Mouse (Mus musculus) hindbrain, embryonic 11.5 days (tissue): ENCODE measurements around the gene Ccl8. TPM values are rescaled to one million over a fixed set of nuclear protein-coding genes. Genes with fewer than 3 reads are reported as not detected.

Experiments used
- ATAC-seq: fragments of 200-750 bp; cut with Nextera tagmentation; 2 replicates; pipeline ENCODE4 v1.8.0; 2017; ENCODE audit warnings: mild to moderate bottlenecking, moderate TSS enrichment, moderate library complexity; ENCODE audit not compliant: low FRiP score
- DNase-seq: peaks from one replicate; pipeline ENCODE4 v3.0.0-alpha.2; 2015; ENCODE audit warnings: low spot score
- H3K27ac ChIP-seq: fragments of 300-500 bp; sonication (generic); 2 replicates; pipeline ENCODE4 v1.5.1; 2014; ENCODE audit warnings: mild to moderate bottlenecking, low read depth, low read length
- H3K27me3 ChIP-seq: fragments of 300-500 bp; sonication (generic); 2 replicates; pipeline ENCODE4 v1.6.1; 2014; ENCODE audit warnings: mild to moderate bottlenecking, low read length, moderate library complexity, mixed read lengths; ENCODE audit not compliant: control insufficient read depth, insufficient read depth
- H3K36me3 ChIP-seq: fragments of 300-500 bp; sonication (generic); 2 replicates; pipeline ENCODE4 v1.6.1; 2014; ENCODE audit warnings: mild to moderate bottlenecking, low read length, moderate library complexity, mixed read lengths; ENCODE audit not compliant: control insufficient read depth, insufficient read depth
- H3K4me1 ChIP-seq: fragments of 300-500 bp; sonication (generic); replicated peaks from 2 replicates; pipeline ENCODE4 v1.6.1; 2014; ENCODE audit warnings: low read length, mixed read lengths; ENCODE audit not compliant: control insufficient read depth, insufficient read depth
- H3K4me2 ChIP-seq: fragments of 300-500 bp; sonication (generic); replicated peaks from 2 replicates; pipeline ENCODE4 v1.6.1; 2014; ENCODE audit warnings: mild to moderate bottlenecking, low read depth, low read length
- H3K4me3 ChIP-seq: fragments of 300-500 bp; sonication (generic); 2 replicates; pipeline ENCODE4 v1.5.1; 2014; ENCODE audit warnings: low read depth, low read length
- H3K9ac ChIP-seq: fragments of 300-500 bp; sonication (generic); 2 replicates; pipeline ENCODE4 v1.6.1; 2014; ENCODE audit warnings: low read depth, low read length
- H3K9me3 ChIP-seq: fragments of 300-500 bp; sonication (generic); 2 replicates; pipeline ENCODE4 v1.6.1; 2016; ENCODE audit warnings: low read length; ENCODE audit not compliant: control insufficient read depth
- WGBS: fragments of 180-500 bp; shearing (Covaris S2); extraction: QIAGEN DNeasy Blood & Tissue Kit; methylation state at CpG from one replicate; pipeline ENCODE4 v1.1.7; 2014; 5-methylcytosine and 5-hydroxymethylcytosine counted together
- polyA plus RNA-seq: library from polyadenylated mRNA; unstranded; fragments of >200 nt; fragmentation: Nextera tagmentation; extraction: Ambion mirVana; gene quantifications from 2 replicates; pipeline ENCODE4 v1.2.1, GENCODE M21; 2014

The Ccl8 gene
- polyA plus RNA-seq, 1 experiment from 2014 or later: not detected

- H3K9me3 ChIP-seq: no peaks in the 10 kb centered on the region
- WGBS: 93% methylated on average over 2 of the region's 2 CpGs
Observed at GRCm38 (mm10) chr11:82136196-82136595, 21.2 kb downstream of the Ccl8 start.

GRCm38 (mm10) chr11:82139492-82140094 is 24.6 kb downstream of the Ccl8 start:
- Histone ChIP-seq H3K4me3 (no peak overlapping the region), H3K4me1 (no peaks in the 10 kb centered on the region), H3K27ac (no peak overlapping the region), H3K9ac (no peak overlapping the region), H3K27me3 (no peaks in the 10 kb centered on the region), H3K9me3 (no peaks in the 10 kb centered on the region), H3K4me2 (no peak overlapping the region), H3K36me3 (no peaks in the 10 kb centered on the region)
- ATAC-seq (no peak), DNase-seq (peak; percentile 1)
- WGBS: 78% methylated on average over 7 of the region's 7 CpGs

More at GRCm38 (mm10) chr11:82136196-82136595, 21.2 kb downstream of the Ccl8 start:
- H3K4me1 ChIP-seq: no peaks in the 10 kb centered on the region
- H3K9ac ChIP-seq: no peak overlapping the region
- no peaks in the 10 kb centered on the region for H3K27me3 ChIP-seq
- no peak overlapping the region for H3K4me3 ChIP-seq
- H3K27ac ChIP-seq: no peak overlapping the region
- no peak overlapping the region for H3K4me2 ChIP-seq
- no peak for DNase-seq
- no peak for ATAC-seq
- H3K36me3 ChIP-seq: no peaks in the 10 kb centered on the region

GRCm38 (mm10) chr11:82159126-82159525 is 44.1 kb downstream of the Ccl8 start:
- no peak for ATAC-seq
- no peaks in the 10 kb centered on the region for H3K9me3 ChIP-seq
- H3K4me2 ChIP-seq: no peak overlapping the region
- WGBS: 90% methylated on average over 2 of the region's 2 CpGs
- H3K4me1 ChIP-seq: no peaks in the 10 kb centered on the region
- H3K36me3 ChIP-seq: no peaks in the 10 kb centered on the region
- no peak overlapping the region for H3K9ac ChIP-seq
- DNase-seq: no peak
- H3K27ac ChIP-seq: no peak overlapping the region
- H3K27me3 ChIP-seq: no peaks in the 10 kb centered on the region
- no peak overlapping the region for H3K4me3 ChIP-seq

GRCm38 (mm10) chr11:82163285-82163684 is 48.3 kb downstream of the Ccl8 start:
- Histone ChIP-seq H3K36me3 (no peaks in the 10 kb centered on the region), H3K9me3 (no peaks in the 10 kb centered on the region), H3K9ac (no peak overlapping the region), H3K27ac (no peak overlapping the region), H3K4me3 (no peak overlapping the region), H3K4me1 (no peaks in the 10 kb centered on the region), H3K27me3 (no peaks in the 10 kb centered on the region), H3K4me2 (no peak overlapping the region)
- no peak for ATAC-seq
- 73% methylated on average over 8 of the region's 8 CpGs for WGBS
- no peak for DNase-seq

Other genes starting within 250 kb of the Ccl8 start
- gene Asic2, start 146.7 kb upstream of the Ccl8 start, polyA plus RNA-seq: 1.3 and 1.7 TPM in 2 replicates
- 2.3 and 2.4 TPM in 2 replicates for gene Ccl2, start 79.6 kb upstream of the Ccl8 start, polyA plus RNA-seq
- not detected in 2 replicates for gene Gm17268, start 76.6 kb upstream of the Ccl8 start, polyA plus RNA-seq
- gene Ccl7, start 69.5 kb upstream of the Ccl8 start, polyA plus RNA-seq: 1.0 TPM in 1 of 2 replicates, not detected in the other
- gene Ccl11, start 57.4 kb upstream of the Ccl8 start, polyA plus RNA-seq: not detected in 2 replicates
- gene Ccl12, start 13.3 kb upstream of the Ccl8 start, polyA plus RNA-seq: 1.1 and 1.2 TPM in 2 replicates
- gene Ccl1, start 190.5 kb downstream of the Ccl8 start, polyA plus RNA-seq: not detected in 2 replicates